Mouse (Mus musculus): ENCODE data around the gene 4632433K11Rik.

GRCm38 (mm10) chr7:4996934-4997333, 37.0 kb upstream of the 4632433K11Rik start:
- TF ChIP-seq MAFK (IDR thresholded peaks at IDR 0.05; ENCODE audit: insufficient read depth, low read depth, low read length) (no peak), CHD2 (IDR thresholded peaks at IDR 0.05; ENCODE audit: low read depth, low read length) (no peak), HCFC1 (IDR thresholded peaks at IDR 0.05; ENCODE audit: borderline replicate concordance, insufficient read depth, low read length) (no peak)

All from ES-E14 (cell line).